Mouse (Mus musculus): ENCODE measurements around the gene Igsf11.

DNA sequence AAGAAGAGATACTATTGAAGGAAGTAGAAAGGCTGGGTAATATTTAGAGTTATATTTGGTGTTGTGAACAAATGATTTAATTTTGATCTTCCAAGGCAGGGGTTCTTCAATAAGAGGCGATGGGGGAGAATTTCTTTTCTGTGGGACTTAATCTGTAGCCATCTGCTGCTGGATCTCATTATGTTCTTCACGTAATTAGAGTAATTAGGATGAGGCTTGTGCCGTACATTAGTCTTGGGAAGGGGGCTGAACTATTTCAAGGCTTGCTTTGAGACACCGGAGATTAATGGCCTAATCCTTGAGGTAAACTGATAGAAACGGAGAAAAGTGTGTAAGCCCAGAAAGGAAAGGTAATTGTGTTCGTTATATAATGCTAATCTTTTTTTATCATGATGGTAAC, 61.4 kb downstream of the Igsf11 start:
- no peak for TF ChIP-seq CTCF (IDR thresholded peaks at IDR 0.05; ENCODE audit: low read depth, low read length)
- TF ChIP-seq POLR2A (IDR thresholded peaks at IDR 0.05; ENCODE audit: extremely low read depth, insufficient read depth, low read length), result no peak

Measured in liver, adult 2 months (tissue).